Comparison of ENCODE assay signal across 24 mouse cellular contexts in genomic region chr10:65962441-65962840, GRCm38 (mm10).
DNase-seq lines count a peak whose midpoint lies in the region; ATAC-seq lines count a peak whose summit lies in the region.
"Had no signal": no experiment of that assay in that cellular context is flagged by ENCODE, and none has a peak within 500 bp of the region (broad histone marks: within the 10 kb centered on the region; RNA-seq: fewer than 3 reads in every experiment).

No protein-coding gene starts in this region.

- no peaks in the 10 kb centered on the region for H3K36me3 ChIP-seq in kidney, embryonic 15.5 days
- H3K36me3 ChIP-seq in forebrain, embryonic 15.5 days = no peaks in the 10 kb centered on the region
- H3K36me3 ChIP-seq: embryonic facial prominence, embryonic 12.5 days; embryonic facial prominence, embryonic 15.5 days; heart, embryonic 12.5 days; heart, embryonic 15.5 days; hindbrain, embryonic 10.5 days; hindbrain, embryonic 13.5 days had no signal

- WGBS in kidney, embryonic 15.5 days = 68% methylated on average over 4 of the region's 4 CpGs
- WGBS in forebrain, embryonic 15.5 days = 82% methylated on average over 4 of the region's 4 CpGs

- no peaks in the 10 kb centered on the region; the same call in 1 of the 2 replicates for H3K9me3 ChIP-seq in kidney, embryonic 15.5 days (replicated peaks)
- no peaks in the 10 kb centered on the region for H3K9me3 ChIP-seq in forebrain, embryonic 15.5 days
- H3K9me3 ChIP-seq: embryonic facial prominence, embryonic 12.5 days; embryonic facial prominence, embryonic 15.5 days; heart, embryonic 12.5 days; heart, embryonic 15.5 days; hindbrain, embryonic 10.5 days; hindbrain, embryonic 13.5 days had no signal

- no peak overlapping the region for H3K9ac ChIP-seq in kidney, embryonic 15.5 days
- no peak overlapping the region for H3K9ac ChIP-seq in forebrain, embryonic 15.5 days (replicated peaks)
- H3K9ac ChIP-seq: embryonic facial prominence, embryonic 12.5 days; embryonic facial prominence, embryonic 15.5 days; heart, embryonic 12.5 days; heart, embryonic 15.5 days; hindbrain, embryonic 13.5 days had no signal

- DNase-seq in kidney, adult 18-20 months = peak; percentile 6
- no peak for DNase-seq in kidney, postnatal 10 days
- peak; percentile 71 for DNase-seq in kidney, adult 9 months
- peak; percentile 1 for DNase-seq in kidney, postnatal 14 days
- DNase-seq: adrenal gland, adult 2 months; adrenal gland, postnatal 14 days; cerebellum, adult 11 months; cerebellum, adult 2 months; cerebellum, adult 9-11 months; cerebellum, postnatal 25 days; gastrocnemius, postnatal 25 days; heart, adult 18-20 months; heart, postnatal 10 days; heart, postnatal 36 days had no signal

- ATAC-seq in kidney, embryonic 15.5 days (replicated peaks; ENCODE audit: low FRiP score) = no peak
- no peak for ATAC-seq in forebrain, embryonic 15.5 days (replicated peaks)
- ATAC-seq: forebrain, embryonic 14.5 days; hindbrain, embryonic 16.5 days had no signal

- no peaks in the 10 kb centered on the region for H3K27me3 ChIP-seq in kidney, embryonic 15.5 days
- no peaks in the 10 kb centered on the region for H3K27me3 ChIP-seq in forebrain, embryonic 15.5 days
- H3K27me3 ChIP-seq: embryonic facial prominence, embryonic 12.5 days; embryonic facial prominence, embryonic 15.5 days; heart, embryonic 12.5 days; heart, embryonic 15.5 days; hindbrain, embryonic 13.5 days had no signal

- H3K4me3 ChIP-seq in kidney, embryonic 15.5 days (replicated peaks) = no peak overlapping the region
- no peak overlapping the region for H3K4me3 ChIP-seq in forebrain, embryonic 15.5 days
- H3K4me3 ChIP-seq: embryonic facial prominence, embryonic 12.5 days; embryonic facial prominence, embryonic 15.5 days; heart, embryonic 12.5 days; heart, embryonic 15.5 days; hindbrain, embryonic 10.5 days; hindbrain, embryonic 13.5 days had no signal

- H3K4me2 ChIP-seq in kidney, embryonic 15.5 days = no peak overlapping the region
- H3K4me2 ChIP-seq in forebrain, embryonic 15.5 days (replicated peaks) = no peak overlapping the region
- H3K4me2 ChIP-seq: embryonic facial prominence, embryonic 12.5 days; embryonic facial prominence, embryonic 15.5 days; heart, embryonic 12.5 days; heart, embryonic 15.5 days; hindbrain, embryonic 13.5 days had no signal

- no peak overlapping the region for H3K27ac ChIP-seq in kidney, embryonic 15.5 days
- H3K27ac ChIP-seq in forebrain, embryonic 15.5 days (replicated peaks) = no peak overlapping the region
- H3K27ac ChIP-seq: embryonic facial prominence, embryonic 12.5 days; embryonic facial prominence, embryonic 15.5 days; heart, embryonic 15.5 days; hindbrain, embryonic 10.5 days; hindbrain, embryonic 13.5 days had no signal

- no peaks in the 10 kb centered on the region for H3K4me1 ChIP-seq in kidney, embryonic 15.5 days
- no peaks in the 10 kb centered on the region for H3K4me1 ChIP-seq in forebrain, embryonic 15.5 days
- H3K4me1 ChIP-seq: embryonic facial prominence, embryonic 12.5 days; embryonic facial prominence, embryonic 15.5 days; heart, embryonic 12.5 days; heart, embryonic 15.5 days; hindbrain, embryonic 10.5 days; hindbrain, embryonic 13.5 days had no signal
